Mouse (Mus musculus) lung, postnatal 0 days (tissue): ENCODE measurements around the gene Daxx. TPM values are rescaled to one million over a fixed set of nuclear protein-coding genes. Genes with fewer than 3 reads are reported as not detected.

ENCODE experiments used
- ATAC-seq: fragments of 200-750 bp; cut with Nextera tagmentation; 2 replicates; pipeline ENCODE4 v1.8.0; 2017; ENCODE audit warnings: moderate library complexity
- DNase-seq: peaks from one replicate; pipeline ENCODE4 v3.0.0-alpha.2; 2016; ENCODE audit warnings: low spot score
- H3K27ac ChIP-seq: fragments of 300-500 bp; sonication (generic); 2 replicates; pipeline ENCODE4 v1.5.1; 2014; ENCODE audit warnings: antibody characterized with exemption, mild to moderate bottlenecking, low read length, mixed read lengths
- H3K27me3 ChIP-seq: fragments of 300-500 bp; sonication (generic); replicated peaks from 2 replicates; pipeline ENCODE4 v1.6.1; 2014; ENCODE audit warnings: low read length, mixed read lengths; ENCODE audit not compliant: insufficient read depth
- H3K36me3 ChIP-seq: fragments of 300-500 bp; sonication (generic); 2 replicates; pipeline ENCODE4 v1.6.1; 2014; ENCODE audit warnings: low read length, mixed read lengths; ENCODE audit not compliant: insufficient read depth
- H3K4me1 ChIP-seq: fragments of 300-500 bp; sonication (generic); 2 replicates; pipeline ENCODE4 v1.6.1; 2014; ENCODE audit warnings: antibody characterized with exemption, low read depth, low read length, mixed read lengths; ENCODE audit not compliant: insufficient read depth
- H3K4me2 ChIP-seq: fragments of 300-500 bp; sonication (generic); replicated peaks from 2 replicates; pipeline ENCODE4 v1.6.1; 2014; ENCODE audit warnings: low read depth, mild to moderate bottlenecking, low read length, moderate library complexity, mixed read lengths
- H3K4me3 ChIP-seq: fragments of 300-500 bp; sonication (generic); 2 replicates; pipeline ENCODE4 v1.5.1; 2014; ENCODE audit warnings: low read depth, low read length
- H3K9ac ChIP-seq: fragments of 300-500 bp; sonication (generic); replicated peaks from 2 replicates; pipeline ENCODE4 v1.6.1; 2014; ENCODE audit warnings: low read depth, mild to moderate bottlenecking
- H3K9me3 ChIP-seq: fragments of 300-500 bp; sonication (generic); 2 replicates; pipeline ENCODE4 v1.6.1; 2016; ENCODE audit warnings: low read length, mixed read lengths
- CTCF ChIP-seq: IDR thresholded peaks from 2 replicates; pipeline ENCODE4 v1.5.1; 2016; ENCODE audit warnings: antibody characterized with exemption, mild to moderate bottlenecking
- EP300 ChIP-seq: IDR thresholded peaks from 2 replicates; pipeline ENCODE4 v1.6.1; 2016; ENCODE audit warnings: antibody characterized with exemption, mild to moderate bottlenecking, control low read depth
- WGBS: fragments of 180-500 bp; shearing (Covaris S2); extraction: QIAGEN DNeasy Blood & Tissue Kit; methylation state at CpG from one replicate; pipeline ENCODE4 v1.1.7; 2014; 5-methylcytosine and 5-hydroxymethylcytosine counted together
- microRNA-seq: library from miRNA; unstranded; fragments of <30 nt; microRNA quantifications from one replicate; pipeline ENCODE4, GENCODE M21; 2016
- polyA plus RNA-seq: library from polyadenylated mRNA; unstranded; fragments of >200 nt; fragmentation: Nextera tagmentation; extraction: Ambion mirVana; gene quantifications from 2 replicates; pipeline ENCODE4 v1.2.1, GENCODE M21; 2015

Daxx gene
- polyA plus RNA-seq, 1 experiment from 2014 or later, result 23.9 TPM

GRCm38 (mm10) chr17:33958451-33958850, 49.2 kb downstream of the Daxx start:
- no peaks in the 10 kb centered on the region for H3K27me3 ChIP-seq
- peaks cover 8% of the 10 kb centered on the region; the same call in 1 of the 2 replicates for H3K36me3 ChIP-seq
- DNase-seq, result no peak
- no peak overlapping the region for H3K9ac ChIP-seq
- H3K4me1 ChIP-seq, result peaks cover 9% of the 10 kb centered on the region; the same call in 1 of the 2 replicates
- no peaks in the 10 kb centered on the region for H3K9me3 ChIP-seq
- TF ChIP-seq CTCF, result no peak
- TF ChIP-seq EP300, result no peak
- WGBS, result 94% methylated on average over 11 of the region's 11 CpGs
- no peak for ATAC-seq
- H3K27ac ChIP-seq, result no peak overlapping the region
- H3K4me2 ChIP-seq, result no peak overlapping the region
- no peak overlapping the region for H3K4me3 ChIP-seq

GRCm38 (mm10) chr17:33959135-33959534, 49.9 kb downstream of the Daxx start:
- WGBS, result 95% methylated on average over 13 of the region's 13 CpGs
- H3K4me1 ChIP-seq, result peaks cover 6% of the 10 kb centered on the region; the same call in 1 of the 2 replicates
- H3K9me3 ChIP-seq, result no peaks in the 10 kb centered on the region
- TF ChIP-seq CTCF (no peak), EP300 (no peak)
- no peak for DNase-seq
- no peak overlapping the region for H3K4me3 ChIP-seq
- no peak overlapping the region for H3K9ac ChIP-seq
- no peak overlapping the region for H3K4me2 ChIP-seq
- no peak for ATAC-seq
- peaks cover 8% of the 10 kb centered on the region; the same call in 1 of the 2 replicates for H3K36me3 ChIP-seq
- H3K27me3 ChIP-seq, result no peaks in the 10 kb centered on the region
- no peak overlapping the region for H3K27ac ChIP-seq

- H3K4me3 ChIP-seq, result no peak overlapping the region
- H3K9ac ChIP-seq, result no peak overlapping the region
- TF ChIP-seq EP300 (no peak), CTCF (no peak)
- no peak overlapping the region for H3K27ac ChIP-seq
- DNase-seq (peak; percentile 3), ATAC-seq (no peak)
- no peaks in the 10 kb centered on the region for H3K4me1 ChIP-seq
- no peaks in the 10 kb centered on the region for H3K27me3 ChIP-seq
- no peak overlapping the region for H3K4me2 ChIP-seq
- peaks cover 8% of the 10 kb centered on the region; the same call in 1 of the 2 replicates for H3K36me3 ChIP-seq
- WGBS, result 93% methylated on average over 15 of the region's 15 CpGs
- H3K9me3 ChIP-seq, result no peaks in the 10 kb centered on the region
Measured at GRCm38 (mm10) chr17:33959948-33960347, 50.7 kb downstream of the Daxx start.

- Histone ChIP-seq H3K27me3 (no peaks in the 10 kb centered on the region), H3K9me3 (no peaks in the 10 kb centered on the region), H3K36me3 (peaks cover 8% of the 10 kb centered on the region; the same call in 1 of the 2 replicates), H3K4me3 (no peak overlapping the region), H3K9ac (no peak overlapping the region), H3K4me2 (no peak overlapping the region), H3K27ac (no peak overlapping the region), H3K4me1 (no peaks in the 10 kb centered on the region)
- TF ChIP-seq CTCF, result no peak
- no peak for TF ChIP-seq EP300
- DNase-seq (no peak), ATAC-seq (no peak)
- WGBS, result 95% methylated on average over 7 of the region's 7 CpGs
Measured at GRCm38 (mm10) chr17:33962876-33963275, 53.7 kb downstream of the Daxx start.

Small RNA genes lying within 50 kb of the gene (microRNA-seq; reads per million reads assigned to microRNA genes)
- not detected for gene Gm27740

Other genes with a start within 250 kb of the Daxx start
- 112 and 146 TPM in 2 replicates for gene Hnrnpm, start 222.6 kb upstream of the Daxx start, polyA plus RNA-seq
- gene March2, start 190.7 kb upstream of the Daxx start, polyA plus RNA-seq, result 104 and 106 TPM in 2 replicates
- gene Rab11b, start 148.9 kb upstream of the Daxx start, polyA plus RNA-seq, result 258 and 279 TPM in 2 replicates
- gene Angptl4, start 127.6 kb upstream of the Daxx start, polyA plus RNA-seq, result 125 and 137 TPM in 2 replicates
- gene Kank3, start 98.9 kb upstream of the Daxx start, polyA plus RNA-seq, result 186 and 211 TPM in 2 replicates
- gene Rps28, start 84.9 kb upstream of the Daxx start, polyA plus RNA-seq, result 906 and 1,023 TPM in 2 replicates
- gene Ndufa7, start 84.8 kb upstream of the Daxx start, polyA plus RNA-seq, result 455 and 501 TPM in 2 replicates
- gene Cd320, start 66.3 kb upstream of the Daxx start, polyA plus RNA-seq, result 37.6 and 39.3 TPM in 2 replicates
- gene Gm7029, start 35.6 kb upstream of the Daxx start, polyA plus RNA-seq, result not detected in 2 replicates
- gene Kifc1, start 18.8 kb upstream of the Daxx start, polyA plus RNA-seq, result 0.37 and 1.0 TPM in 2 replicates
- gene Platr17, start 4.3 kb upstream of the Daxx start, polyA plus RNA-seq, result 0.29 and 0.55 TPM in 2 replicates
- gene Tapbp, start 6.5 kb downstream of the Daxx start, polyA plus RNA-seq, result 102 and 113 TPM in 2 replicates
- gene Zbtb22, start 6.5 kb downstream of the Daxx start, polyA plus RNA-seq, result 16.6 and 17.0 TPM in 2 replicates
- gene Rgl2, start 20.1 kb downstream of the Daxx start, polyA plus RNA-seq, result 39.0 and 45.2 TPM in 2 replicates
- gene Pfdn6, start 30.9 kb downstream of the Daxx start, polyA plus RNA-seq, result 99.7 and 103 TPM in 2 replicates
- gene Wdr46, start 31.2 kb downstream of the Daxx start, polyA plus RNA-seq, result 8.8 TPM in 2 replicates
- gene B3galt4, start 42.1 kb downstream of the Daxx start, polyA plus RNA-seq, result 9.3 and 12.0 TPM in 2 replicates
- 28.5 and 31.1 TPM in 2 replicates for gene Vps52, start 46.4 kb downstream of the Daxx start, polyA plus RNA-seq
- 1,282 and 1,435 TPM in 2 replicates for gene Rps18, start 46.6 kb downstream of the Daxx start, polyA plus RNA-seq
- 213 and 222 TPM in 2 replicates for gene H2-K1, start 90.9 kb downstream of the Daxx start, polyA plus RNA-seq
- gene Ring1, start 115.3 kb downstream of the Daxx start, polyA plus RNA-seq, result 18.8 and 19.1 TPM in 2 replicates
- gene H2-Ke6, start 118.6 kb downstream of the Daxx start, polyA plus RNA-seq, result 57.9 and 59.8 TPM in 2 replicates
- 130 and 131 TPM in 2 replicates for gene Slc39a7, start 122.3 kb downstream of the Daxx start, polyA plus RNA-seq
- gene Rxrb, start 122.4 kb downstream of the Daxx start, polyA plus RNA-seq, result 35.0 and 35.7 TPM in 2 replicates
- 0.25 and 0.44 TPM in 2 replicates for gene Col11a2, start 130.0 kb downstream of the Daxx start, polyA plus RNA-seq
- gene H2-Oa, start 182.9 kb downstream of the Daxx start, polyA plus RNA-seq, result 0.48 and 1.1 TPM in 2 replicates
- 20.7 and 23.9 TPM in 2 replicates for gene H2-DMa, start 210.1 kb downstream of the Daxx start, polyA plus RNA-seq
- 80.2 and 80.3 TPM in 2 replicates for gene Brd2, start 213.2 kb downstream of the Daxx start, polyA plus RNA-seq
- 1.8 and 2.2 TPM in 2 replicates for gene H2-DMb2, start 233.9 kb downstream of the Daxx start, polyA plus RNA-seq
- gene H2-DMb1, start 243.7 kb downstream of the Daxx start, polyA plus RNA-seq, result 6.9 and 7.2 TPM in 2 replicates